Mouse (Mus musculus) E14TG2a.4 (cell line): Measurements from ENCODE around the gene Il18.

Source experiments
- CTCF ChIP-seq: conservative IDR thresholded peaks from 2 replicates; pipeline ENCODE4 v1.5.1; 2014; ENCODE audit warnings: low read length
- NANOG ChIP-seq: IDR thresholded peaks from 2 replicates; pipeline ENCODE4 v1.6.1; 2014; ENCODE audit warnings: borderline replicate concordance, low read length, mixed read lengths
- POU5F1 ChIP-seq: IDR thresholded peaks from 2 replicates; pipeline ENCODE4 v1.6.1; 2014; ENCODE audit warnings: low read length, borderline replicate concordance

- TF ChIP-seq CTCF (no peak), NANOG (no peak), POU5F1 (no peak)
Measured at GRCm38 (mm10) chr9:50617794-50618330, 63.2 kb downstream of the Il18 start.
